Mouse (Mus musculus) MEL (cell line): ENCODE measurements around the gene Prr5l. TPM values are rescaled to one million over a fixed set of nuclear protein-coding genes. Genes with fewer than 3 reads are reported as not detected.

Source experiments
- DNase-seq: peaks from one replicate; pipeline ENCODE4 v3.0.0; 2011; ENCODE audit warnings: low read depth, low spot score
- H3K27ac ChIP-seq: 2 replicates; pipeline ENCODE4 v1.5.1; 2012; ENCODE audit warnings: low read depth, mild to moderate bottlenecking, control low read depth, low read length, moderate library complexity; ENCODE audit not compliant: control insufficient read depth
- H3K27me3 ChIP-seq, 2 experiments: fragments of 150-350 bp in 1 of 2; sonication (generic) in 1 of 2; 2 replicates each; pipeline ENCODE4 v1.6.1; 2012; ENCODE audit warnings: low read length in 2 of 2, mild to moderate bottlenecking in 2 of 2, improper control_type of control experiment in 1 of 2, moderate library complexity in 1 of 2; ENCODE audit not compliant: insufficient read depth in 2 of 2, control insufficient read depth in 1 of 2
- H3K36me3 ChIP-seq, 2 experiments: 2 replicates each; pipeline ENCODE4 v1.6.1; 2012 to 2014; ENCODE audit warnings: low read length in 2 of 2, improper control_type of control experiment in 1 of 2, inconsistent platforms in 1 of 2, mild to moderate bottlenecking in 1 of 2; ENCODE audit not compliant: insufficient read depth in 2 of 2, control insufficient read depth in 1 of 2
- H3K4me1 ChIP-seq, 2 experiments: fragments of 150-350 bp in 1 of 2; sonication (generic) in 1 of 2; 2 replicates each; pipeline ENCODE4 v1.6.1; 2012; ENCODE audit warnings: low read length in 2 of 2, improper control_type of control experiment in 1 of 2, mild to moderate bottlenecking in 1 of 2; ENCODE audit not compliant: insufficient read depth in 2 of 2, control insufficient read depth in 1 of 2
- H3K4me3 ChIP-seq, 2 experiments: fragments of 150-350 bp in 1 of 2; sonication (generic) in 1 of 2; 2 replicates each; pipeline ENCODE4 v1.5.1; 2012; ENCODE audit warnings: low read depth in 2 of 2, low read length in 2 of 2, mild to moderate bottlenecking in 2 of 2, moderate library complexity in 2 of 2, control low read depth in 1 of 2, improper control_type of control experiment in 1 of 2; ENCODE audit not compliant: control insufficient read depth in 1 of 2, insufficient read depth in 1 of 2
- H3K79me2 ChIP-seq: 2 replicates; pipeline ENCODE4 v1.6.1; 2012; ENCODE audit warnings: mild to moderate bottlenecking, low read length, moderate library complexity; ENCODE audit not compliant: control insufficient read depth, poor library complexity, insufficient read depth
- H3K9ac ChIP-seq: 2 replicates; pipeline ENCODE4 v1.6.1; 2012; ENCODE audit warnings: low read depth, mild to moderate bottlenecking, control low read depth, low read length, moderate library complexity; ENCODE audit not compliant: control insufficient read depth, poor library complexity, severe bottlenecking
- H3K9me3 ChIP-seq: fragments of 150-350 bp; sonication (generic); replicated peaks from 2 replicates; pipeline ENCODE4 v1.6.1; 2012; ENCODE audit warnings: mild to moderate bottlenecking, low read length, improper control_type of control experiment, moderate library complexity; ENCODE audit not compliant: insufficient read depth
- BHLHE40 ChIP-seq: IDR thresholded peaks from 2 replicates; pipeline ENCODE4 v1.6.1; 2012; ENCODE audit warnings: low read depth, mild to moderate bottlenecking, inconsistent platforms, low read length, improper control_type of control experiment, borderline replicate concordance
- CHD1 ChIP-seq: IDR thresholded peaks from 2 replicates; pipeline ENCODE4 v1.6.1; 2012; ENCODE audit warnings: low read depth, mild to moderate bottlenecking, inconsistent platforms, low read length, improper control_type of control experiment
- CHD2 ChIP-seq: IDR thresholded peaks from 2 replicates; pipeline ENCODE4 v1.6.1; 2011; ENCODE audit warnings: low read length, improper control_type of control experiment
- ELF1 ChIP-seq: IDR thresholded peaks from 2 replicates; pipeline ENCODE4 v1.6.1; 2014; ENCODE audit warnings: low read depth, mild to moderate bottlenecking, inconsistent platforms, low read length, improper control_type of control experiment, moderate library complexity
- JUND ChIP-seq: IDR thresholded peaks from 2 replicates; pipeline ENCODE4 v1.6.1; 2011; ENCODE audit warnings: low read depth, mild to moderate bottlenecking, improper control_type of control experiment, low read length
- MAFK ChIP-seq: IDR thresholded peaks from 2 replicates; pipeline ENCODE4 v1.6.1; 2011; ENCODE audit warnings: low read depth, mild to moderate bottlenecking, low read length, improper control_type of control experiment, borderline replicate concordance
- MAX ChIP-seq: IDR thresholded peaks from 2 replicates; pipeline ENCODE4 v1.6.1; 2011; ENCODE audit warnings: low read length, improper control_type of control experiment
- MAZ ChIP-seq: IDR thresholded peaks from 2 replicates; pipeline ENCODE4 v1.6.1; 2012; ENCODE audit warnings: low read depth, mild to moderate bottlenecking, inconsistent platforms, low read length, improper control_type of control experiment
- MYB ChIP-seq: IDR thresholded peaks from 2 replicates; pipeline ENCODE4 v1.6.1; 2011; ENCODE audit warnings: mild to moderate bottlenecking, low read depth, low read length, improper control_type of control experiment
- MYC ChIP-seq: IDR thresholded peaks from 2 replicates; pipeline ENCODE4 v1.6.1; 2011; ENCODE audit warnings: low read depth, mild to moderate bottlenecking, low read length, improper control_type of control experiment, moderate library complexity
- NELFE ChIP-seq: IDR thresholded peaks from 2 replicates; pipeline ENCODE4 v1.6.1; 2011; ENCODE audit warnings: low read depth, low read length, improper control_type of control experiment
- POLR2A ChIP-seq, 2 experiments: IDR thresholded peaks; 2 replicates each; pipeline ENCODE4 v1.6.1; 2011 to 2012; ENCODE audit warnings: low read length in 2 of 2, mild to moderate bottlenecking in 2 of 2, control low read depth in 1 of 2, improper control_type of control experiment in 1 of 2, low read depth in 1 of 2, moderate library complexity in 1 of 2; ENCODE audit not compliant: control insufficient read depth in 1 of 2, insufficient read depth in 1 of 2, poor library complexity in 1 of 2
- POLR2AphosphoS2 ChIP-seq: IDR thresholded peaks from 2 replicates; pipeline ENCODE4 v1.6.1; 2011; ENCODE audit warnings: low read length, improper control_type of control experiment
- RCOR1 ChIP-seq: IDR thresholded peaks from 2 replicates; pipeline ENCODE4 v1.6.1; 2012; ENCODE audit warnings: low read depth, mild to moderate bottlenecking, inconsistent platforms, low read length, improper control_type of control experiment
- SIN3A ChIP-seq: IDR thresholded peaks from 2 replicates; pipeline ENCODE4 v1.6.1; 2012; ENCODE audit warnings: low read length, improper control_type of control experiment, inconsistent platforms
- UBTF ChIP-seq: IDR thresholded peaks from 2 replicates; pipeline ENCODE4 v1.6.1; 2012; ENCODE audit warnings: low read depth, mild to moderate bottlenecking, inconsistent platforms, low read length, improper control_type of control experiment, moderate library complexity, borderline replicate concordance; ENCODE audit not compliant: insufficient read depth
- USF1 ChIP-seq: IDR thresholded peaks from 2 replicates; pipeline ENCODE4 v1.6.1; 2014; ENCODE audit warnings: low read depth, mild to moderate bottlenecking, inconsistent platforms, low read length, improper control_type of control experiment, moderate library complexity
- ZNF384 ChIP-seq: IDR thresholded peaks from 2 replicates; pipeline ENCODE4 v1.6.1; 2012; ENCODE audit warnings: low read depth, mild to moderate bottlenecking, inconsistent platforms, low read length, improper control_type of control experiment
- polyA plus RNA-seq, 2 experiments: library from polyadenylated mRNA; stranded (reverse) in 1 of 2; unstranded in 1 of 2; fragments of >175 nt in 1 of 2; fragments of >200 nt in 1 of 2; gene quantifications; 2 replicates each; pipeline versions ENCODE4 v1.2.1 to v1.2.4; 2012; ENCODE audit warnings: low replicate concordance in 2 of 2, low read depth in 1 of 2; ENCODE audit not compliant: insufficient read length in 2 of 2, insufficient read depth in 1 of 2, missing spikeins in 1 of 2
- total RNA-seq: library from RNA; depleted of rRNA; stranded (reverse); fragments of 300-350 nt; gene quantifications from 2 replicates; pipeline ENCODE4 v1.2.3, GENCODE M21; 2012

Gene Prr5l
- total and polyA plus RNA-seq, 3 experiments: 0.04 TPM; not detected in 2

GRCm38 (mm10) chr2:101739914-101740313, 142.9 kb downstream of the Prr5l start:
- Histone ChIP-seq H3K4me1 (no peaks in the 10 kb centered on the region), H3K9ac (no peak overlapping the region), H3K4me3 (no peak overlapping the region), H3K79me2 (no peaks in the 10 kb centered on the region), H3K27me3 (peaks cover 2 to 3% of the 10 kb centered on the region in 2 experiments; a peak in 3 of 4 replicates), H3K36me3 (no peaks in the 10 kb centered on the region), H3K9me3 (no peaks in the 10 kb centered on the region), H3K27ac (no peak overlapping the region)
- DNase-seq: no peak
- TF ChIP-seq ELF1: no peak
- TF ChIP-seq MAX: no peak
- no peak for TF ChIP-seq MYB
- no peak for TF ChIP-seq SIN3A
- TF ChIP-seq USF1: no peak
- TF ChIP-seq POLR2AphosphoS2: no peak
- no peak for TF ChIP-seq MAZ
- TF ChIP-seq CHD2: no peak
- TF ChIP-seq CHD1: no peak
- no peak for TF ChIP-seq ZNF384
- no peak for TF ChIP-seq JUND
- no peak for TF ChIP-seq NELFE
- TF ChIP-seq BHLHE40: no peak
- TF ChIP-seq MYC: no peak
- no peak for TF ChIP-seq RCOR1

GRCm38 (mm10) chr2:101733564-101733963, 149.3 kb downstream of the Prr5l start:
- Histone ChIP-seq H3K79me2 (no peaks in the 10 kb centered on the region), H3K27me3 (no peaks in the 10 kb centered on the region; a peak in 1 of 4 replicates), H3K4me1 (peaks cover 5 to 14% of the 10 kb centered on the region in 2 experiments; a peak in 3 of 4 replicates), H3K36me3 (peaks cover 0 to 5% of the 10 kb centered on the region in 2 experiments; a peak in 1 of 4 replicates), H3K4me3 (no peak overlapping the region), H3K9ac (no peak overlapping the region), H3K27ac (no peak overlapping the region), H3K9me3 (no peaks in the 10 kb centered on the region)
- TF ChIP-seq POLR2AphosphoS2 (no peak), POLR2A (IDR thresholded peaks at IDR 0.05; ENCODE audit: control insufficient read depth in 1 of 2, insufficient read depth in 1 of 2, low read depth in 1 of 2, low read length in 2 of 2, poor library complexity in 1 of 2) (no peak), UBTF (no peak), USF1 (no peak), MAFK (no peak), MYB (no peak)
- DNase-seq: peak; percentile 3
